Mouse (Mus musculus) forebrain, postnatal 0 days (tissue): ENCODE measurements around the gene She. TPM values are rescaled to one million over a fixed set of nuclear protein-coding genes. Genes with fewer than 3 reads are reported as not detected.
A peak's percentile ranks its signal among the peaks of the same experiment; 100 is the strongest.

ENCODE experiments used
- ATAC-seq: fragments of 200-750 bp; cut with Nextera tagmentation; 2 replicates; pipeline ENCODE4 v1.8.0; 2017; ENCODE audit warnings: mild to moderate bottlenecking, moderate library complexity
- DNase-seq: peaks from one replicate; pipeline ENCODE4 v3.0.0-alpha.2; 2015
- H3K27ac ChIP-seq: fragments of 300-500 bp; sonication (generic); 2 replicates; pipeline ENCODE4 v1.5.1; 2014; ENCODE audit warnings: low read depth, mild to moderate bottlenecking, antibody characterized with exemption, low read length, moderate library complexity, mixed read lengths
- H3K27me3 ChIP-seq: fragments of 300-500 bp; sonication (generic); 2 replicates; pipeline ENCODE4 v1.6.1; 2014; ENCODE audit warnings: mild to moderate bottlenecking, low read length, mixed read lengths; ENCODE audit not compliant: insufficient read depth
- H3K36me3 ChIP-seq: fragments of 300-500 bp; sonication (generic); 2 replicates; pipeline ENCODE4 v1.6.1; 2014; ENCODE audit warnings: mild to moderate bottlenecking, moderate library complexity; ENCODE audit not compliant: insufficient read depth
- H3K4me1 ChIP-seq: fragments of 300-500 bp; sonication (generic); 2 replicates; pipeline ENCODE4 v1.6.1; 2014; ENCODE audit warnings: antibody characterized with exemption; ENCODE audit not compliant: insufficient read depth
- H3K4me2 ChIP-seq: fragments of 300-500 bp; sonication (generic); 2 replicates; pipeline ENCODE4 v1.6.1; 2014; ENCODE audit warnings: low read depth, mild to moderate bottlenecking, moderate library complexity
- H3K4me3 ChIP-seq: fragments of 300-500 bp; sonication (generic); 2 replicates; pipeline ENCODE4 v1.5.1; 2014; ENCODE audit warnings: low read depth, low read length, mixed read lengths
- H3K9ac ChIP-seq: fragments of 300-500 bp; sonication (generic); 2 replicates; pipeline ENCODE4 v1.6.1; 2014; ENCODE audit warnings: mild to moderate bottlenecking
- H3K9me3 ChIP-seq: fragments of 300-500 bp; sonication (generic); 2 replicates; pipeline ENCODE4 v1.6.1; 2016; ENCODE audit warnings: low read length
- CTCF ChIP-seq: sonication (generic); IDR thresholded peaks from 2 replicates; pipeline ENCODE4 v1.5.1; 2016; ENCODE audit warnings: antibody characterized with exemption, control low read depth, low read depth
- WGBS: fragments of 180-500 bp; shearing (Covaris S2); extraction: QIAGEN DNeasy Blood & Tissue Kit; methylation state at CpG from one replicate; pipeline ENCODE4 v1.1.7; 2014; 5-methylcytosine and 5-hydroxymethylcytosine counted together
- polyA plus RNA-seq: library from polyadenylated mRNA; unstranded; fragments of >200 nt; fragmentation: Nextera tagmentation; extraction: Ambion mirVana; gene quantifications from 2 replicates; pipeline ENCODE4 v1.2.1, GENCODE M21; 2015
- total RNA-seq: library from RNA; depleted of rRNA; stranded (reverse); fragments of >200 nt; gene quantifications from 2 replicates; pipeline ENCODE4 v1.2.3, GENCODE M21; 2014

The She gene
- total and polyA plus RNA-seq, 2 experiments from 2014 or later = 0.86 to 2.1 TPM

GRCm38 (mm10) chr3:89868357-89868756 lies 37.2 kb downstream of the She start:
- Histone ChIP-seq H3K9me3 (no peaks in the 10 kb centered on the region), H3K27ac (peak overlapping the region; percentile 52; the same call in 1 of the 2 replicates), H3K4me2 (no peak overlapping the region), H3K36me3 (no peaks in the 10 kb centered on the region), H3K9ac (no peak overlapping the region), H3K4me1 (peaks cover 7% of the 10 kb centered on the region; the same call in 1 of the 2 replicates), H3K27me3 (no peaks in the 10 kb centered on the region), H3K4me3 (no peak overlapping the region)
- 16% methylated on average over 7 of the region's 7 CpGs for WGBS
- no peak for TF ChIP-seq CTCF
- ATAC-seq (peak; percentile 54; the same call in 1 of the 2 replicates), DNase-seq (peak; percentile 58)

GRCm38 (mm10) chr3:89868956-89869355 lies 37.8 kb downstream of the She start:
- no peak overlapping the region for H3K4me2 ChIP-seq
- DNase-seq = no peak
- no peak overlapping the region for H3K4me3 ChIP-seq
- H3K9ac ChIP-seq = no peak overlapping the region
- no peak for TF ChIP-seq CTCF
- no peaks in the 10 kb centered on the region for H3K9me3 ChIP-seq
- no peaks in the 10 kb centered on the region for H3K27me3 ChIP-seq
- 55% methylated on average over 9 of the region's 9 CpGs for WGBS
- H3K27ac ChIP-seq = no peak overlapping the region
- peaks cover 7% of the 10 kb centered on the region; the same call in 1 of the 2 replicates for H3K4me1 ChIP-seq
- no peaks in the 10 kb centered on the region for H3K36me3 ChIP-seq
- no peak for ATAC-seq

- DNase-seq (no peak), ATAC-seq (no peak)
- 77% methylated on average over 9 of the region's 9 CpGs for WGBS
- Histone ChIP-seq H3K9ac (no peak overlapping the region), H3K9me3 (no peaks in the 10 kb centered on the region), H3K4me1 (peaks cover 7% of the 10 kb centered on the region; the same call in 1 of the 2 replicates), H3K4me3 (no peak overlapping the region), H3K27ac (no peak overlapping the region), H3K36me3 (no peaks in the 10 kb centered on the region), H3K4me2 (no peak overlapping the region), H3K27me3 (no peaks in the 10 kb centered on the region)
- TF ChIP-seq CTCF = no peak
These were observed 38.4 kb downstream of the She start for GRCm38 (mm10) chr3:89869556-89869955.

- Histone ChIP-seq H3K4me3 (no peak overlapping the region), H3K4me1 (peaks cover 7% of the 10 kb centered on the region; the same call in 1 of the 2 replicates), H3K9ac (no peak overlapping the region), H3K9me3 (no peaks in the 10 kb centered on the region), H3K36me3 (no peaks in the 10 kb centered on the region), H3K27me3 (no peaks in the 10 kb centered on the region), H3K4me2 (no peak overlapping the region), H3K27ac (no peak overlapping the region)
- WGBS = 87% methylated on average over 22 of the region's 22 CpGs
- ATAC-seq (no peak), DNase-seq (no peak)
- TF ChIP-seq CTCF = no peak
These were observed 39.5 kb downstream of the She start for GRCm38 (mm10) chr3:89870472-89871271.

- H3K9me3 ChIP-seq = no peaks in the 10 kb centered on the region
- H3K27me3 ChIP-seq = no peaks in the 10 kb centered on the region
- H3K27ac ChIP-seq = no peak overlapping the region
- TF ChIP-seq CTCF = no peak
- peaks cover 7% of the 10 kb centered on the region; the same call in 1 of the 2 replicates for H3K4me1 ChIP-seq
- no peak overlapping the region for H3K4me2 ChIP-seq
- no peak overlapping the region for H3K9ac ChIP-seq
- no peak for DNase-seq
- WGBS = 82% methylated on average over 8 of the region's 8 CpGs
- H3K36me3 ChIP-seq = no peaks in the 10 kb centered on the region
- H3K4me3 ChIP-seq = no peak overlapping the region
- no peak for ATAC-seq
These were observed 40.3 kb downstream of the She start for GRCm38 (mm10) chr3:89871339-89871914.

- H3K4me3 ChIP-seq = no peak overlapping the region
- no peaks in the 10 kb centered on the region for H3K9me3 ChIP-seq
- TF ChIP-seq CTCF = no peak
- no peak overlapping the region for H3K4me2 ChIP-seq
- H3K9ac ChIP-seq = no peak overlapping the region
- no peaks in the 10 kb centered on the region for H3K36me3 ChIP-seq
- no peak overlapping the region for H3K27ac ChIP-seq
- DNase-seq (no peak), ATAC-seq (no peak)
- no peaks in the 10 kb centered on the region for H3K27me3 ChIP-seq
- peaks cover 7% of the 10 kb centered on the region; the same call in 1 of the 2 replicates for H3K4me1 ChIP-seq
- 64% methylated on average over 7 of the region's 7 CpGs for WGBS
These were observed 41.0 kb downstream of the She start for GRCm38 (mm10) chr3:89872209-89872608.

- no peak for TF ChIP-seq CTCF
- ATAC-seq (no peak), DNase-seq (peak; percentile 13)
- peaks cover 7% of the 10 kb centered on the region; the same call in 1 of the 2 replicates for H3K4me1 ChIP-seq
- no peak overlapping the region for H3K27ac ChIP-seq
- no peak overlapping the region for H3K9ac ChIP-seq
- H3K4me3 ChIP-seq = no peak overlapping the region
- WGBS = 52% methylated on average over 6 of the region's 6 CpGs
- no peaks in the 10 kb centered on the region for H3K27me3 ChIP-seq
- no peak overlapping the region for H3K4me2 ChIP-seq
- H3K36me3 ChIP-seq = no peaks in the 10 kb centered on the region
- H3K9me3 ChIP-seq = no peaks in the 10 kb centered on the region
These were observed 41.5 kb downstream of the She start for GRCm38 (mm10) chr3:89872684-89873083.
